Mouse (Mus musculus): ENCODE measurements around the gene Glg1. TPM values are rescaled to one million over a fixed set of nuclear protein-coding genes. Genes with fewer than 3 reads are reported as not detected.
A peak's percentile ranks its signal among the peaks of the same experiment; 100 is the strongest.

The Glg1 gene
- total and polyA plus RNA-seq, 2 experiments from 2014 or later: 37.4 to 53.8 TPM

DNA sequence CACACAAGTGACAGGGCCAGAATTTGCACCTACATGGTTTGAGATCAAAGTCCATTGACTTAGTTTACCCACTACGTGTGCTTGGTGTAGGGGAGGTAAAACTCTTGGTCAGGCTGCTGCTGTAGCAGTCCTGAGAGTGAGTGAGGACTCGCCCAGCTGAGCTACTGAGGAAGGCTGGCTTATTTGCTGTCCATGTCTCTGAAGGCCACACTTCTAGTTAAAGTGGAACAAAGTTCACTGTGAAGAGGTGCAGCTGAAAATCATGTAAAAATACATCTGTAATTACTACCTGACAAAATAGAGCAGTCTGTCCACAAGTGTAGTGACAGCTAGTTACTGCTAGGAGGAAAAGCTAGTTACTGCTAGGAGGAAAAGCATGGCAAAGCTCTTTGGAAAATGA lies 55.7 kb downstream of the Glg1 start:
- no peak overlapping the region for H3K27ac ChIP-seq

DNA sequence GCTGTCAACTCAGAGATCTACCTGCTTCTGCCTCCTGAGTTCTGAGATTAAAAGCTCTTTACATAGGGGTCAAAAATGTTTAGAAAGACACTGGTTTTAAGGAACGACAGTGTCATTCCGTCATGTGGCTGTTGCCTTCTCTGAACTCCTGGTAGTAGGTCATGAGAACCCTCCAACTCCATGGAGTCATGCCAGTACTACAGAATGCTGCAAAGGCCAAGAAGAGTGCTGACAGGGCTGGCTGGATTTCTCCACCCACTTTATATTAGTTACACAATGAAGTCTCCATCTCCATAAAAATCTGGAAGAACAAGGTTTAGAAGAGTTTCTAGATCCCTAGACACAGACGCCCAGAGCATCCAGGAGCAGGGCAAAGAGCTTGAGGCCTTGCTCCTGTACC lies 61.0 kb downstream of the Glg1 start:
- Histone ChIP-seq H3K4me2 (ENCODE audit: low read depth, low read length) (no peak overlapping the region), H3K9ac (replicated peaks; ENCODE audit: low read length) (no peak overlapping the region), H3K4me1 (ENCODE audit: insufficient read depth, low read length) (no peaks in the 10 kb centered on the region), H3K4me3 (ENCODE audit: low read length) (no peak overlapping the region), H3K36me3 (ENCODE audit: insufficient read depth, low read length) (peaks cover 32% of the 10 kb centered on the region), H3K9me3 (ENCODE audit: low read length) (no peaks in the 10 kb centered on the region), H3K27ac (no peak overlapping the region), H3K27me3 (ENCODE audit: insufficient read depth, low read length) (no peaks in the 10 kb centered on the region)
- no peak for TF ChIP-seq CTCF (IDR thresholded peaks at IDR 0.05; ENCODE audit: low read depth)
- ATAC-seq: no peak
- DNase-seq (ENCODE audit: low spot score): no peak
- WGBS: 93% methylated on average over 3 of the region's 3 CpGs

More for the DNA sequence above, 55.7 kb downstream of the Glg1 start:
- Histone ChIP-seq H3K27me3 (ENCODE audit: insufficient read depth, low read length) (no peaks in the 10 kb centered on the region), H3K4me3 (ENCODE audit: low read length) (no peak overlapping the region), H3K9ac (replicated peaks; ENCODE audit: low read length) (no peak overlapping the region), H3K36me3 (ENCODE audit: insufficient read depth, low read length) (no peaks in the 10 kb centered on the region), H3K4me2 (ENCODE audit: low read depth, low read length) (no peak overlapping the region), H3K4me1 (ENCODE audit: insufficient read depth, low read length) (no peaks in the 10 kb centered on the region), H3K9me3 (ENCODE audit: low read length) (no peaks in the 10 kb centered on the region)
- 91% methylated on average over 2 of the region's 2 CpGs for WGBS
- no peak for TF ChIP-seq CTCF (IDR thresholded peaks at IDR 0.05; ENCODE audit: low read depth)
- DNase-seq (ENCODE audit: low spot score) (no peak), ATAC-seq (no peak)

GRCm38 (mm10) chr8:111196181-111196580 lies 62.8 kb downstream of the Glg1 start:
- H3K36me3 ChIP-seq (ENCODE audit: insufficient read depth, low read length): peaks cover 37% of the 10 kb centered on the region
- H3K4me1 ChIP-seq (ENCODE audit: insufficient read depth, low read length): no peaks in the 10 kb centered on the region
- no peak overlapping the region for H3K4me2 ChIP-seq (ENCODE audit: low read depth, low read length)
- no peaks in the 10 kb centered on the region for H3K27me3 ChIP-seq (ENCODE audit: insufficient read depth, low read length)
- no peak overlapping the region for H3K4me3 ChIP-seq (ENCODE audit: low read length)
- no peak for DNase-seq (ENCODE audit: low spot score)
- no peaks in the 10 kb centered on the region for H3K9me3 ChIP-seq (ENCODE audit: low read length)
- TF ChIP-seq CTCF (IDR thresholded peaks at IDR 0.05; ENCODE audit: low read depth): no peak
- no peak overlapping the region for H3K27ac ChIP-seq
- no peak overlapping the region for H3K9ac ChIP-seq (replicated peaks; ENCODE audit: low read length)
- no peak for ATAC-seq

- 88% methylated on average over 6 of the region's 6 CpGs for WGBS
- TF ChIP-seq CTCF (IDR thresholded peaks at IDR 0.05; ENCODE audit: low read depth): no peak
- H3K27ac ChIP-seq: no peak overlapping the region
- no peaks in the 10 kb centered on the region for H3K4me1 ChIP-seq (ENCODE audit: insufficient read depth, low read length)
- DNase-seq (ENCODE audit: low spot score) (no peak), ATAC-seq (no peak)
- no peaks in the 10 kb centered on the region for H3K27me3 ChIP-seq (ENCODE audit: insufficient read depth, low read length)
- H3K36me3 ChIP-seq (ENCODE audit: insufficient read depth, low read length): peaks cover 27% of the 10 kb centered on the region
- H3K9ac ChIP-seq (replicated peaks; ENCODE audit: low read length): no peak overlapping the region
- H3K4me2 ChIP-seq (ENCODE audit: low read depth, low read length): no peak overlapping the region
- H3K4me3 ChIP-seq (ENCODE audit: low read length): no peak overlapping the region
- H3K9me3 ChIP-seq (ENCODE audit: low read length): no peaks in the 10 kb centered on the region
These were observed 70.3 kb downstream of the Glg1 start for GRCm38 (mm10) chr8:111188594-111189211.

- Histone ChIP-seq H3K4me1 (ENCODE audit: insufficient read depth, low read length) (no peaks in the 10 kb centered on the region), H3K36me3 (ENCODE audit: insufficient read depth, low read length) (peaks cover 24% of the 10 kb centered on the region), H3K27me3 (ENCODE audit: insufficient read depth, low read length) (no peaks in the 10 kb centered on the region), H3K9me3 (ENCODE audit: low read length) (no peaks in the 10 kb centered on the region), H3K4me2 (ENCODE audit: low read depth, low read length) (no peak overlapping the region), H3K9ac (replicated peaks; ENCODE audit: low read length) (no peak overlapping the region), H3K27ac (no peak overlapping the region), H3K4me3 (ENCODE audit: low read length) (no peak overlapping the region)
- no peak for TF ChIP-seq CTCF (IDR thresholded peaks at IDR 0.05; ENCODE audit: low read depth)
- WGBS: 91% methylated on average over 7 of the region's 7 CpGs
- DNase-seq (ENCODE audit: low spot score): no peak
- ATAC-seq: no peak
These were observed 71.5 kb downstream of the Glg1 start for GRCm38 (mm10) chr8:111187470-111187869.

GRCm38 (mm10) chr8:111185472-111185947 lies 73.5 kb downstream of the Glg1 start:
- Histone ChIP-seq H3K36me3 (ENCODE audit: insufficient read depth, low read length) (peaks cover 32% of the 10 kb centered on the region), H3K4me2 (ENCODE audit: low read depth, low read length) (no peak overlapping the region), H3K4me3 (ENCODE audit: low read length) (no peak overlapping the region), H3K9ac (replicated peaks; ENCODE audit: low read length) (no peak overlapping the region), H3K4me1 (ENCODE audit: insufficient read depth, low read length) (no peaks in the 10 kb centered on the region), H3K9me3 (ENCODE audit: low read length) (no peaks in the 10 kb centered on the region), H3K27me3 (ENCODE audit: insufficient read depth, low read length) (no peaks in the 10 kb centered on the region), H3K27ac (no peak overlapping the region)
- no peak for TF ChIP-seq CTCF (IDR thresholded peaks at IDR 0.05; ENCODE audit: low read depth)
- 41% methylated on average over 4 of the region's 4 CpGs for WGBS
- peak; percentile 55; the same call in 1 of the 2 replicates for ATAC-seq
- peak; percentile 73 for DNase-seq (ENCODE audit: low spot score)

DNA sequence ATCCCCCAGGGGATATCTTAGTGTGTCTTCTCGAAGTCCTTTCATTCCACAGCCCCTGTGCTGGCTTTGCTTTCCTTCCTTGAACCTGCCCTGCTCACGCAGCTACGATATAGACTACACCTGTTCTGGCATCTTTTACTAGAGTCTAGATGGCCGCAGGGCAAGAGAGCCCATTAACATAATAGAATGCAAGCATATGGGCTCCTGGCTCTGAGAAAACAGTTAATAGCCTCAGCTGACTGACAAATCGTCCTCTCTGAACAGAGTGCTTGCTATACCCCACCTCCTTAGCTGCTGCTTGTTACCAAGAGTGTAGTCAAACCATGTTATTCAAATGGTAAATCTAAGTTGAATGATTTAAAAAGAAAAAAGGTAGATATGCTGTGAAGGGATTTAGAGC lies 87.4 kb downstream of the Glg1 start:
- ATAC-seq: no peak

More for the DNA sequence above, 87.4 kb downstream of the Glg1 start:
- Histone ChIP-seq H3K9me3 (ENCODE audit: low read length) (no peaks in the 10 kb centered on the region), H3K27ac (no peak overlapping the region), H3K36me3 (ENCODE audit: insufficient read depth, low read length) (peaks cover 75% of the 10 kb centered on the region), H3K4me2 (ENCODE audit: low read depth, low read length) (no peak overlapping the region), H3K9ac (replicated peaks; ENCODE audit: low read length) (no peak overlapping the region), H3K27me3 (ENCODE audit: insufficient read depth, low read length) (no peaks in the 10 kb centered on the region), H3K4me1 (ENCODE audit: insufficient read depth, low read length) (no peaks in the 10 kb centered on the region), H3K4me3 (ENCODE audit: low read length) (no peak overlapping the region)
- TF ChIP-seq CTCF (IDR thresholded peaks at IDR 0.05; ENCODE audit: low read depth): no peak
- 72% methylated on average over 5 of the region's 5 CpGs for WGBS
- peak; percentile 19 for DNase-seq (ENCODE audit: low spot score)

Data from hindbrain, postnatal 0 days (tissue).